Mouse (Mus musculus): Measurements from ENCODE around the gene Zswim8. TPM values are rescaled to one million over a fixed set of nuclear protein-coding genes. Genes with fewer than 3 reads are reported as not detected.

Zswim8 gene
- total RNA-seq, 2 experiments from 2014 or later = 136 to 151 TPM

GRCm38 (mm10) chr14:20768581-20768980 is 61.2 kb downstream of the Zswim8 start:
- DNase-seq (ENCODE audit: low spot score in 2 of 2) = no peak

GRCm38 (mm10) chr14:20771941-20772340 is 64.6 kb downstream of the Zswim8 start:
- DNase-seq (ENCODE audit: low spot score in 2 of 2) = no peak

- no peak for DNase-seq (ENCODE audit: low spot score in 2 of 2)
Measured at GRCm38 (mm10) chr14:20772808-20773207, 65.5 kb downstream of the Zswim8 start.

Small RNA genes lying within 50 kb of the gene (microRNA-seq; reads per million reads assigned to microRNA genes)
- gene Mir6946 = 0.79 reads per million

Other genes starting within 250 kb of the Zswim8 start
- gene Anxa7, start 227.4 kb upstream of the Zswim8 start, total RNA-seq (2021) = 10 to 100 TPM; 81.0 to 81.8 TPM
- 1 to 10 TPM; 2.2 to 2.6 TPM for gene Mss51, start 210.7 kb upstream of the Zswim8 start, total RNA-seq (2021)
- gene Ppp3cb, start 161.0 kb upstream of the Zswim8 start, total RNA-seq (2021) = 10 to 100 TPM; 87.7 to 95.3 TPM
- gene Usp54, start 66.5 kb upstream of the Zswim8 start, total RNA-seq (2021) = 10 to 100 TPM; 20.0 to 20.4 TPM
- gene Myoz1, start 51.0 kb upstream of the Zswim8 start, total RNA-seq (2021) = 10 to 100 TPM; 11.0 to 25.8 TPM
- 10 to 100 TPM in 1 of 2 experiments, 1 to 10 TPM in 1; 3.6 to 11.8 TPM for gene Synpo2l, start 39.2 kb upstream of the Zswim8 start, total RNA-seq (2021)
- gene Sec24c, start 33.2 kb upstream of the Zswim8 start, total RNA-seq (2021) = 100 to 1,000 TPM; 137 to 140 TPM
- gene Fut11, start 12.6 kb upstream of the Zswim8 start, total RNA-seq (2021) = 10 to 100 TPM; 25.9 to 26.1 TPM
- gene Chchd1, start 4.5 kb upstream of the Zswim8 start, total RNA-seq (2021) = 10 to 100 TPM; 76.1 to 88.5 TPM
- 10 to 100 TPM; 46.4 to 49.0 TPM for gene Ndst2, start 27.0 kb downstream of the Zswim8 start, total RNA-seq (2021)
- gene Camk2g, start 86.5 kb downstream of the Zswim8 start, total RNA-seq (2021) = 10 to 100 TPM; 77.3 to 87.2 TPM
- 10 to 100 TPM; 19.8 to 36.6 TPM for gene Plau, start 129.1 kb downstream of the Zswim8 start, total RNA-seq (2021)
- gene Vcl, start 221.8 kb downstream of the Zswim8 start, total RNA-seq (2021) = 10 to 100 TPM; 86.9 to 90.2 TPM

All from adrenal gland, postnatal 4 days (tissue).